Mouse (Mus musculus) thymus, adult 2 months (tissue): ENCODE results near the gene Lamtor4.

Experiments used
- CTCF ChIP-seq: fragments of 200-500 bp; IDR thresholded peaks from 2 replicates; pipeline ENCODE4 v1.5.1; 2012; ENCODE audit warnings: mild to moderate bottlenecking, control low read depth, low read length, moderate library complexity, borderline replicate concordance; ENCODE audit not compliant: control insufficient read depth, poor library complexity, insufficient read depth; ENCODE audit errors: extremely low read depth
- POLR2A ChIP-seq: fragments of 200-500 bp; IDR thresholded peaks from 2 replicates; pipeline ENCODE4 v1.6.1; 2012; ENCODE audit warnings: mild to moderate bottlenecking, low read length, control low read depth, moderate library complexity; ENCODE audit not compliant: control insufficient read depth, poor library complexity, insufficient read depth; ENCODE audit errors: extremely low read depth

DNA sequence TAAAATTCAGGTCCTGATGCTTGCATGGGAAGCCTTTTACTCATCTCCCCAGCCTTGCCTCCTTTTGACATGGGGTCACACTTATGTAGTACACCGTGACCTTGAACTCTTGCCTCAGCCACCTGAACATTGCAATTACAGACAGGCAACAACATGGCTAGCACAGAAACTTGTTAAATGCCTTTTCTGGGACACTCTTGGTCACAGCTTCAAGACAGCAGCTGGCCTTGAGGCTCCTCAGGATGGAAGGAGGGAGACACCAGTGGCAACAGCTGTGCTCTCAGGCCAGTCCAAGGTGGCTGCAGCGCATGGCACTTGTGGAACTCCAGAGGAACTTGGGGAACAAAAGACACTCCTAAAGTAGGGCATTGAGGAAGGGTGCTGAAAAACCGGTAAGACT is 11.8 kb downstream of the Lamtor4 start:
- TF ChIP-seq CTCF = no peak
- TF ChIP-seq POLR2A = no peak
